Mouse (Mus musculus): Measurements from ENCODE around the gene Myef2. TPM values are rescaled to one million over a fixed set of nuclear protein-coding genes. Genes with fewer than 3 reads are reported as not detected.

The Myef2 gene
- total RNA-seq (2023), result 33.7 TPM

GRCm38 (mm10) chr2:125123477-125123852 lies at the start of gene Myef2:
TSS of gene Myef2 (minus strand) at chr2:125123661.

GRCm38 (mm10) chr2:125152388-125152787 lies 28.9 kb upstream of the Myef2 start, which contains the start of gene Slc12a1:
TSS of gene Slc12a1 (plus strand) at chr2:125152505.

GRCm38 (mm10) chr2:125135903-125136811 lies 12.7 kb upstream of the Myef2 start, which contains the start of gene Ctxn2:
TSS of gene Ctxn2 (plus strand) at chr2:125136692.

GRCm38 (mm10) chr2:125067894-125068293 lies 55.6 kb downstream of the Myef2 start, which contains the start of gene Slc24a5:
TSS of gene Slc24a5 (plus strand) at chr2:125068124.

Other genes with a start within 250 kb of the Myef2 start
- not detected for gene Slc24a5, start 55.5 kb downstream of the Myef2 start, total RNA-seq (2023)
- not detected for gene Ctxn2, start 13.0 kb upstream of the Myef2 start, total RNA-seq (2023)
- gene Slc12a1, start 28.8 kb upstream of the Myef2 start, total RNA-seq (2023), result not detected
- 29.5 TPM for gene Dut, start 123.5 kb upstream of the Myef2 start, total RNA-seq (2023)